Mouse (Mus musculus) adrenal gland, postnatal 14 days (tissue): ENCODE measurements around the gene Lcorl. TPM values are rescaled to one million over a fixed set of nuclear protein-coding genes. Genes with fewer than 3 reads are reported as not detected.

Experiments
- total RNA-seq: library from RNA; stranded (reverse); gene quantifications from 2 replicates; pipeline ENCODE4 v1.2.3, GENCODE M21; 2021

Lcorl gene
- total RNA-seq, 1 experiment from 2014 or later = 24.1 TPM

Other genes starting within 250 kb of the Lcorl start
- gene Fam184b, start 218.0 kb downstream of the Lcorl start, total RNA-seq = 0.74 and 1.2 TPM in 2 replicates
- gene Ncapg, start 187.7 kb downstream of the Lcorl start, total RNA-seq = 7.6 and 9.8 TPM in 2 replicates